Mouse (Mus musculus): Measurements from ENCODE around the gene Pdcd2l. TPM values are rescaled to one million over a fixed set of nuclear protein-coding genes. Genes with fewer than 3 reads are reported as not detected.
"Not testable (repeated sequence)": the region's sequence is repeated elsewhere in the genome, so short reads cannot be mapped to it uniquely, and the experiment has no call there.

The Pdcd2l gene
- total and polyA plus RNA-seq, 2 experiments from 2014 or later, result 35.0 to 64.4 TPM

GRCm38 (mm10) chr7:34206331-34206730, 9.9 kb upstream of the Pdcd2l start:
- no peak overlapping the region for H3K4me3 ChIP-seq (ENCODE audit: low read depth, low read length)
- H3K4me2 ChIP-seq (ENCODE audit: low read depth, low read length, poor library complexity, severe bottlenecking), result no peak overlapping the region
- peaks cover 84% of the 10 kb centered on the region for H3K36me3 ChIP-seq (ENCODE audit: insufficient read depth, low read length)
- no peaks in the 10 kb centered on the region for H3K4me1 ChIP-seq (ENCODE audit: insufficient read depth, low read length)
- ATAC-seq (ENCODE audit: low FRiP score) (no peak), DNase-seq (ENCODE audit: low spot score) (no peak)
- TF ChIP-seq CTCF (IDR thresholded peaks at IDR 0.05), result no peak
- H3K27ac ChIP-seq (ENCODE audit: low read depth, low read length), result no peak overlapping the region
- H3K9ac ChIP-seq (replicated peaks; ENCODE audit: low read length, poor library complexity, severe bottlenecking), result no peak overlapping the region
- H3K9me3 ChIP-seq (ENCODE audit: low read length), result no peaks in the 10 kb centered on the region
- WGBS, result 95% methylated on average over 6 of the region's 6 CpGs
- H3K27me3 ChIP-seq (ENCODE audit: insufficient read depth, low read length), result no peaks in the 10 kb centered on the region

- not testable (repeated sequence) for H3K4me3 ChIP-seq (ENCODE audit: low read depth, low read length); H3K4me1 ChIP-seq (ENCODE audit: insufficient read depth, low read length); H3K27me3 ChIP-seq (ENCODE audit: insufficient read depth, low read length); ATAC-seq (ENCODE audit: low FRiP score); H3K9ac ChIP-seq (replicated peaks; ENCODE audit: low read length, poor library complexity, severe bottlenecking); H3K4me2 ChIP-seq (ENCODE audit: low read depth, low read length, poor library complexity, severe bottlenecking); DNase-seq (ENCODE audit: low spot score); H3K9me3 ChIP-seq (ENCODE audit: low read length); H3K27ac ChIP-seq (ENCODE audit: low read depth, low read length)
- H3K36me3 ChIP-seq (ENCODE audit: insufficient read depth, low read length), result peaks cover 53% of the 10 kb centered on the region
- WGBS, result 97% methylated on average over 7 of the region's 10 CpGs
These were observed 5.7 kb upstream of the Pdcd2l start for GRCm38 (mm10) chr7:34202147-34202546.

- WGBS, result 98% methylated on average over 2 of the region's 2 CpGs
- no peak for TF ChIP-seq CTCF (IDR thresholded peaks at IDR 0.05)
- no peak for ATAC-seq (ENCODE audit: low FRiP score)
- H3K9ac ChIP-seq (replicated peaks; ENCODE audit: low read length, poor library complexity, severe bottlenecking), result no peak overlapping the region
- no peak overlapping the region for H3K27ac ChIP-seq (ENCODE audit: low read depth, low read length)
- DNase-seq (ENCODE audit: low spot score), result no peak
- no peak overlapping the region for H3K4me2 ChIP-seq (ENCODE audit: low read depth, low read length, poor library complexity, severe bottlenecking)
- H3K9me3 ChIP-seq (ENCODE audit: low read length), result no peaks in the 10 kb centered on the region
- no peak overlapping the region for H3K4me3 ChIP-seq (ENCODE audit: low read depth, low read length)
- H3K4me1 ChIP-seq (ENCODE audit: insufficient read depth, low read length), result no peaks in the 10 kb centered on the region
- H3K27me3 ChIP-seq (ENCODE audit: insufficient read depth, low read length), result no peaks in the 10 kb centered on the region
- peaks cover 44% of the 10 kb centered on the region for H3K36me3 ChIP-seq (ENCODE audit: insufficient read depth, low read length)
These were observed 4.4 kb upstream of the Pdcd2l start for GRCm38 (mm10) chr7:34200829-34201228.

GRCm38 (mm10) chr7:34198346-34198745, 1.9 kb upstream of the Pdcd2l start:
- 52% methylated on average over 3 of the region's 3 CpGs for WGBS
- DNase-seq (ENCODE audit: low spot score) (peak; percentile 12), ATAC-seq (ENCODE audit: low FRiP score) (no peak)
- H3K27me3 ChIP-seq (ENCODE audit: insufficient read depth, low read length), result no peaks in the 10 kb centered on the region
- H3K27ac ChIP-seq (ENCODE audit: low read depth, low read length), result no peak overlapping the region
- no peaks in the 10 kb centered on the region for H3K9me3 ChIP-seq (ENCODE audit: low read length)
- H3K9ac ChIP-seq (replicated peaks; ENCODE audit: low read length, poor library complexity, severe bottlenecking), result no peak overlapping the region
- no peak overlapping the region for H3K4me3 ChIP-seq (ENCODE audit: low read depth, low read length)
- H3K4me1 ChIP-seq (ENCODE audit: insufficient read depth, low read length), result no peaks in the 10 kb centered on the region
- H3K36me3 ChIP-seq (ENCODE audit: insufficient read depth, low read length), result peaks cover 22% of the 10 kb centered on the region; the same call in 1 of the 2 replicates
- H3K4me2 ChIP-seq (ENCODE audit: low read depth, low read length, poor library complexity, severe bottlenecking), result no peak overlapping the region
- peak; percentile 59 for TF ChIP-seq CTCF (IDR thresholded peaks at IDR 0.05)

- Histone ChIP-seq H3K9ac (replicated peaks; ENCODE audit: low read length, poor library complexity, severe bottlenecking) (peak overlapping the region; percentile 93), H3K4me3 (ENCODE audit: low read depth, low read length) (peak overlapping the region; percentile 97), H3K4me2 (ENCODE audit: low read depth, low read length, poor library complexity, severe bottlenecking) (peak overlapping the region; percentile 90), H3K27ac (ENCODE audit: low read depth, low read length) (no peak overlapping the region), H3K36me3 (ENCODE audit: insufficient read depth, low read length) (peaks cover 14% of the 10 kb centered on the region), H3K27me3 (ENCODE audit: insufficient read depth, low read length) (no peaks in the 10 kb centered on the region), H3K4me1 (ENCODE audit: insufficient read depth, low read length) (no peaks in the 10 kb centered on the region), H3K9me3 (ENCODE audit: low read length) (no peaks in the 10 kb centered on the region)
- DNase-seq (ENCODE audit: low spot score) (no peak), ATAC-seq (ENCODE audit: low FRiP score) (no peak)
- WGBS, result 52% methylated on average over 3 of the region's 3 CpGs
- peak; percentile 58 for TF ChIP-seq CTCF (IDR thresholded peaks at IDR 0.05)
These were observed 829 bp downstream of the Pdcd2l start for GRCm38 (mm10) chr7:34195632-34196031.

- WGBS, result 94% methylated on average over 6 of the region's 6 CpGs
These were observed 3.6 kb downstream of the Pdcd2l start for GRCm38 (mm10) chr7:34192825-34193224.

More at GRCm38 (mm10) chr7:34192825-34193224, 3.6 kb downstream of the Pdcd2l start:
- DNase-seq (ENCODE audit: low spot score) (no peak), ATAC-seq (ENCODE audit: low FRiP score) (no peak)
- Histone ChIP-seq H3K36me3 (ENCODE audit: insufficient read depth, low read length) (peaks cover 31% of the 10 kb centered on the region), H3K4me2 (ENCODE audit: low read depth, low read length, poor library complexity, severe bottlenecking) (no peak overlapping the region), H3K27ac (ENCODE audit: low read depth, low read length) (no peak overlapping the region), H3K4me3 (ENCODE audit: low read depth, low read length) (no peak overlapping the region), H3K4me1 (ENCODE audit: insufficient read depth, low read length) (no peaks in the 10 kb centered on the region), H3K9me3 (ENCODE audit: low read length) (no peaks in the 10 kb centered on the region), H3K9ac (replicated peaks; ENCODE audit: low read length, poor library complexity, severe bottlenecking) (no peak overlapping the region), H3K27me3 (ENCODE audit: insufficient read depth, low read length) (no peaks in the 10 kb centered on the region)
- TF ChIP-seq CTCF (IDR thresholded peaks at IDR 0.05), result no peak

All from midbrain, postnatal 0 days (tissue).